Mouse (Mus musculus) lung, embryonic 14.5 days (tissue): Measurements from ENCODE around the gene Ralgps1. TPM values are rescaled to one million over a fixed set of nuclear protein-coding genes. Genes with fewer than 3 reads are reported as not detected.

ENCODE experiments used
- ATAC-seq: fragments of 200-750 bp; cut with Nextera tagmentation; 2 replicates; pipeline ENCODE4 v1.8.0; 2017; ENCODE audit warnings: mild to moderate bottlenecking, moderate TSS enrichment, moderate library complexity; ENCODE audit not compliant: insufficient read depth
- DNase-seq: peaks from one replicate; pipeline ENCODE4 v3.0.0-alpha.2; 2015
- H3K27ac ChIP-seq: fragments of 300-500 bp; sonication (generic); 2 replicates; pipeline ENCODE4 v1.5.1; 2014; ENCODE audit warnings: low read depth, mild to moderate bottlenecking, moderate library complexity
- H3K27me3 ChIP-seq: fragments of 300-500 bp; sonication (generic); 2 replicates; pipeline ENCODE4 v1.6.1; 2014; ENCODE audit warnings: low read length, control low read depth; ENCODE audit not compliant: insufficient read depth
- H3K36me3 ChIP-seq: fragments of 300-500 bp; sonication (generic); 2 replicates; pipeline ENCODE4 v1.6.1; 2014; ENCODE audit warnings: control low read depth; ENCODE audit not compliant: insufficient read depth
- H3K4me1 ChIP-seq: fragments of 300-500 bp; sonication (generic); 2 replicates; pipeline ENCODE4 v1.6.1; 2014; ENCODE audit warnings: antibody characterized with exemption, control low read depth; ENCODE audit not compliant: insufficient read depth
- H3K4me2 ChIP-seq: fragments of 300-500 bp; sonication (generic); 2 replicates; pipeline ENCODE4 v1.6.1; 2014; ENCODE audit warnings: mild to moderate bottlenecking
- H3K4me3 ChIP-seq: fragments of 300-500 bp; sonication (generic); 2 replicates; pipeline ENCODE4 v1.5.1; 2014; ENCODE audit warnings: low read depth, low read length
- H3K9ac ChIP-seq: fragments of 300-500 bp; sonication (generic); 2 replicates; pipeline ENCODE4 v1.6.1; 2014
- H3K9me3 ChIP-seq: fragments of 300-500 bp; sonication (generic); 2 replicates; pipeline ENCODE4 v1.6.1; 2016; ENCODE audit warnings: low read depth, low read length, control low read depth
- CTCF ChIP-seq: IDR thresholded peaks from 2 replicates; pipeline ENCODE4 v1.5.1; 2016; ENCODE audit warnings: antibody characterized with exemption, low read depth
- WGBS: fragments of 180-500 bp; shearing (Covaris S2); extraction: QIAGEN DNeasy Blood & Tissue Kit; methylation state at CpG from one replicate; pipeline ENCODE4 v1.1.7; 2014; 5-methylcytosine and 5-hydroxymethylcytosine counted together
- polyA plus RNA-seq: library from polyadenylated mRNA; unstranded; fragments of >200 nt; fragmentation: Nextera tagmentation; extraction: Ambion mirVana; gene quantifications from 2 replicates; pipeline ENCODE4 v1.2.1, GENCODE M21; 2014

Ralgps1 gene
- polyA plus RNA-seq, 1 experiment from 2014 or later, result 6.1 TPM

GRCm38 (mm10) chr2:33268384-33269131 is 102.7 kb downstream of the Ralgps1 start:
- no peak overlapping the region for H3K4me2 ChIP-seq
- 63% methylated on average over 6 of the region's 6 CpGs for WGBS
- H3K9me3 ChIP-seq, result no peaks in the 10 kb centered on the region
- no peak overlapping the region for H3K4me3 ChIP-seq
- no peaks in the 10 kb centered on the region for H3K4me1 ChIP-seq
- DNase-seq, result no peak
- no peak overlapping the region for H3K27ac ChIP-seq
- no peak overlapping the region for H3K9ac ChIP-seq
- H3K27me3 ChIP-seq, result no peaks in the 10 kb centered on the region
- no peak for ATAC-seq
- no peaks in the 10 kb centered on the region for H3K36me3 ChIP-seq
- TF ChIP-seq CTCF, result no peak

GRCm38 (mm10) chr2:33267075-33267474 is 104.2 kb downstream of the Ralgps1 start:
- H3K27ac ChIP-seq, result no peak overlapping the region
- H3K36me3 ChIP-seq, result no peaks in the 10 kb centered on the region
- no peak for TF ChIP-seq CTCF
- no peaks in the 10 kb centered on the region for H3K27me3 ChIP-seq
- ATAC-seq (no peak), DNase-seq (no peak)
- H3K9ac ChIP-seq, result no peak overlapping the region
- H3K4me1 ChIP-seq, result no peaks in the 10 kb centered on the region
- H3K4me2 ChIP-seq, result no peak overlapping the region
- no peaks in the 10 kb centered on the region for H3K9me3 ChIP-seq
- WGBS, result 73% methylated on average over 1 of the region's 1 CpGs
- H3K4me3 ChIP-seq, result no peak overlapping the region

GRCm38 (mm10) chr2:33265793-33266192 is 105.5 kb downstream of the Ralgps1 start:
- 59% methylated on average over 3 of the region's 3 CpGs for WGBS
- no peak overlapping the region for H3K4me2 ChIP-seq

GRCm38 (mm10) chr2:33261475-33261874 is 109.8 kb downstream of the Ralgps1 start:
- Histone ChIP-seq H3K4me1 (no peaks in the 10 kb centered on the region), H3K9ac (no peak overlapping the region), H3K36me3 (no peaks in the 10 kb centered on the region), H3K27me3 (no peaks in the 10 kb centered on the region), H3K4me2 (no peak overlapping the region), H3K27ac (no peak overlapping the region), H3K4me3 (no peak overlapping the region), H3K9me3 (no peaks in the 10 kb centered on the region)
- WGBS, result 81% methylated on average over 3 of the region's 3 CpGs
- no peak for TF ChIP-seq CTCF
- ATAC-seq (no peak), DNase-seq (no peak)

More at GRCm38 (mm10) chr2:33265793-33266192, 105.5 kb downstream of the Ralgps1 start:
- Histone ChIP-seq H3K9ac (no peak overlapping the region; the same call in 1 of the 2 replicates), H3K36me3 (no peaks in the 10 kb centered on the region), H3K27ac (peak overlapping the region; percentile 26; the same call in 1 of the 2 replicates), H3K9me3 (no peaks in the 10 kb centered on the region), H3K4me1 (no peaks in the 10 kb centered on the region), H3K4me3 (no peak overlapping the region), H3K27me3 (no peaks in the 10 kb centered on the region)
- no peak for TF ChIP-seq CTCF
- no peak for ATAC-seq
- no peak for DNase-seq

- Histone ChIP-seq H3K9ac (no peak overlapping the region), H3K9me3 (no peaks in the 10 kb centered on the region), H3K4me1 (no peaks in the 10 kb centered on the region), H3K27me3 (no peaks in the 10 kb centered on the region), H3K27ac (no peak overlapping the region), H3K4me2 (no peak overlapping the region), H3K4me3 (no peak overlapping the region), H3K36me3 (no peaks in the 10 kb centered on the region)
- no peak for DNase-seq
- WGBS, result 75% methylated on average over 8 of the region's 8 CpGs
- no peak for TF ChIP-seq CTCF
- ATAC-seq, result no peak
These were observed 110.5 kb downstream of the Ralgps1 start for GRCm38 (mm10) chr2:33260772-33261171.

- no peak for ATAC-seq
- 0 out of 2 replicates have a peak, but pooled peaks cover 4% of the 10 kb centered on the region for H3K4me1 ChIP-seq
- H3K4me2 ChIP-seq, result no peak overlapping the region
- no peaks in the 10 kb centered on the region for H3K27me3 ChIP-seq
- WGBS, result 66% methylated on average over 3 of the region's 3 CpGs
- TF ChIP-seq CTCF, result no peak
- no peak overlapping the region for H3K4me3 ChIP-seq
- H3K9me3 ChIP-seq, result no peaks in the 10 kb centered on the region
- no peak for DNase-seq
- H3K9ac ChIP-seq, result no peak overlapping the region
- H3K36me3 ChIP-seq, result no peaks in the 10 kb centered on the region
- H3K27ac ChIP-seq, result no peak overlapping the region
These were observed 114.3 kb downstream of the Ralgps1 start for GRCm38 (mm10) chr2:33256769-33257537.

- Histone ChIP-seq H3K36me3 (no peaks in the 10 kb centered on the region), H3K9ac (no peak overlapping the region), H3K4me3 (no peak overlapping the region), H3K27ac (no peak overlapping the region), H3K4me2 (no peak overlapping the region), H3K9me3 (no peaks in the 10 kb centered on the region), H3K27me3 (no peaks in the 10 kb centered on the region), H3K4me1 (0 out of 2 replicates have a peak, but pooled peaks cover 4% of the 10 kb centered on the region)
- TF ChIP-seq CTCF, result no peak
- ATAC-seq, result no peak
- WGBS, result 70% methylated on average over 9 of the region's 9 CpGs
- DNase-seq, result no peak
These were observed 116.8 kb downstream of the Ralgps1 start for GRCm38 (mm10) chr2:33254318-33254985.
